Mouse (Mus musculus) macrophage (primary cell): Measurements from ENCODE around the gene Cog8. TPM values are rescaled to one million over a fixed set of nuclear protein-coding genes. Genes with fewer than 3 reads are reported as not detected.
"Not testable (repeated sequence)": the region's sequence is repeated elsewhere in the genome, so short reads cannot be mapped to it uniquely, and the experiment has no call there.

Experiments used
- H3K27ac ChIP-seq: fragments of 350-480 bp; formaldehyde crosslinking; 2 replicates; pipeline ENCODE4 v1.9.0; 2021
- H3K36me3 ChIP-seq: fragments of 350-480 bp; formaldehyde crosslinking; 2 replicates; pipeline ENCODE4 v1.9.0; 2021; ENCODE audit errors: inconsistent target
- H3K4me3 ChIP-seq: fragments of 350-480 bp; formaldehyde crosslinking; 2 replicates; pipeline ENCODE4 v1.9.0; 2021; ENCODE audit errors: inconsistent target
- H3K79me2 ChIP-seq: fragments of 350-480 bp; formaldehyde crosslinking; 2 replicates; pipeline ENCODE4 v1.9.0; 2021; ENCODE audit errors: inconsistent target
- WGBS: methylation state at CpG from one replicate; pipeline ENCODE4 v1.1.7; 2026; ENCODE audit warnings: inconsistent platforms; ENCODE audit not compliant: missing documents; 5-methylcytosine and 5-hydroxymethylcytosine counted together
- polyA plus RNA-seq: library from polyadenylated mRNA; stranded (reverse); fragments of 250-400 nt; gene quantifications from 3 replicates; pipeline ENCODE4 v1.2.4, GENCODE M21; 2018; ENCODE audit warnings: inconsistent platforms

Cog8 gene
- polyA plus RNA-seq, 1 experiment from 2014 or later, result 19.3 TPM

DNA sequence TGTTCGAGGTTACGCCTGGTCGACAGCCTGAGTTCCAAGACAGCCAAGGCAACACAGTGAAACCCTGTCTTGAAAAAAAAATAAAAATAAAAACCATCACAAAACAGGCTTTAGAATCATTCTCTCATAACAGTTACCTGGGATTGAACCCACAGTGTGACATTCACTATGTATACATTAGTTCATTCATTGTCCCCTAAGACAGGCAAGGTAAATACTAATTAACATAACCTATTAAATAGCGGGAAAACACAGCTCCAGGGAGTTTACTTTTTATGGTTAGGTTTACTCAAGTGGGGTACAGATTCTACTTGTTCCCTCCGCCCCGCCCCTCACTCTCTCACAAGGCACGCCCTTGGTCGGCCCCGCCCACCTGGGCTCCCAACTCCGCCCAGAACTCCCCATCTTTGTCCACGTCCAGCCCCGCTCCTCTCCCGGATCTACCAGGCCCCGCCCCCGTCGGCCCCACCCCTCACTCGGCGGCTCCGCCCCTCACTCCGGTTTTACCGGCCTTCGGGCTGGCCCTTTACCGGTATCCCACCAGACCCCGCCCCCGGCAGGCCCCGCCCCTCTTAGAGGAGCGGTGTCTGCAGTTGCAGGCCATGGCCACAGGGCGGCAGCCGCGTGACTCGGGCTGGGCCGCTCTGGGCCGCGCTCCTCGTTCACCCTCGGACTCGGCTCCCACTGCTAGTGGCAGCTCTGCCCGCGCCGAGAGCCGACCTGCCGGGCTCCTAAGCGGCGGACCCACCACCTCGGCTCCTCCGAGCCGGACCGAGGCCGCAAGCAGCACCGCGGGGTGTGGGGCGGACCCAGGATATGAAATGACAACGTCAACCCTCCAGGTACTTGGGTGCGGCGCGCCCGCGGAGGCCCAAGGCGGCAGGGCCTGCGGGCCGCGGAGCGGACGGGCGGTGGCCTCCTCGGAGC lies 25.6 kb downstream of the Cog8 start, which contains the start of gene Vps4a:
Vps4a (plus strand) TSS at position 573 of the 927 bp plus-strand sequence.
- H3K36me3 ChIP-seq, result no peaks in the 10 kb centered on the region

DNA sequence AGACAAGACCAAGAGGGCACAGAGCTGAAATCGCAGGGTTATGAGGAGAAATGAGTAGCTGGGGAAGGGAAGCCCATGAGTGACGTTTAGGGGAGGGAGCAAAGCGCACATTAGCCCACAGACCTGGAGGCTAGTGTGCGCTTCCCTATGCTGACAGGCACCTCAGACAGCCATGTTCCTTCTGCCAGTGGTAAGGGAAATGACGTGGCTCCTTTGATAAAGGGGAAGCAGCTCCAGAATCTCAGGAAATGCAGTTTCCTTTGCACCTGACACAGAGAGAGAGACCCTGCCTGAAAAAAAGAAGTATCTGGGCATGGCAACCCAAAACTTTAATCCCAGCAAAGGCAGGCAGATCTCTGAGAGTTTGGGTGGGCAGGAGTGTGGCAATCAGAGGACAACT lies 26.4 kb downstream of the Cog8 start:
- WGBS, result 59% methylated on average over 5 of the region's 5 CpGs
- Histone ChIP-seq H3K27ac (0 out of 2 replicates have a peak overlapping the region, but pooled peaks have one; percentile 8), H3K4me3 (no peak overlapping the region), H3K36me3 (no peaks in the 10 kb centered on the region), H3K79me2 (peaks cover 34% of the 10 kb centered on the region)

More for the DNA sequence above, 25.6 kb downstream of the Cog8 start, which contains the start of gene Vps4a:
- H3K79me2 ChIP-seq, result peaks cover 43% of the 10 kb centered on the region
- 7% methylated on average over 58 of the region's 66 CpGs for WGBS
- 0 out of 2 replicates have a peak within 1 kb of the TSS, but pooled peaks have one; percentile 8 for H3K27ac ChIP-seq
- H3K4me3 ChIP-seq, result peak within 1 kb of the TSS; percentile 54

DNA sequence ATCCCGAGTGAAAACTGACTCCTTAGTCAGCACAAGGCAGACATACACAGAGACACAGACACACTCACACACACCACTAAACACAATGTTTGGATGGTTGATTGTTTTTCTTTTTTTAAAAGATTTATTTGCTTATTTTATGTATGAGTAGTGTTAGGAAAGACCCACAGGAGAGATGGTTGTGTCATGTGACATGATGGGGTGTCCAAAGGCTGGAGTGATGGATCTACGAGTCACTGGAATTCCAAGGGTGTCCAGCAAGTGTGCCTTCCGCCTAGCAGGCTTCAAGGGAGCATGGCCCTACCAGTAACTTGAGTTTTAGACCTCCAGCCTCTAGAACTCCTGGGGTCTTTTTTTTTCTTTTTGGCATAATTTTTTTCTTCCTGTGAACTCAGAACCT lies 27.2 kb downstream of the Cog8 start:
- WGBS, result 87% methylated on average over 3 of the region's 3 CpGs
- Histone ChIP-seq H3K4me3 (no peak overlapping the region), H3K79me2 (peaks cover 27% of the 10 kb centered on the region), H3K27ac (no peak overlapping the region), H3K36me3 (no peaks in the 10 kb centered on the region)

DNA sequence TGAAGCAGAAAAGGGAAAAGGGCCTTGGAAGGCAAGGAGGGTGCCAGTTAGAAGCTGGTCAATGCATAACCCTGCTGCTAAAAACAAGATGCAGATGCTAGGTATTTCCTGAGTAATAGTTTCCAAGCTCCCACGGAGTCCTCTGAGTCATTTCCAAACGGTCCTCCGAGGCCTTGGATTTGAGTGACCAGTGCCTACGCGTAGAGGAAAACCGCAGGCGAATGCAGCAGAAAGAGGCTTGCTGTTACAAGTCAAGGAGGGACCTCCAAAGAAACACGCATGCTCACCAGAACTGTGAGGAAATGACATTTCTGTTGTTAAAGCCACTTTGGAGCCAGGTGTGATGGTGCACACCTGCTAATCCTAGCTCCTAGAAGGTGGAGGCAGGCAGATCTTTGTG lies 33.0 kb downstream of the Cog8 start:
- no peak overlapping the region for H3K27ac ChIP-seq
- 92% methylated on average over 8 of the region's 8 CpGs for WGBS
- no peaks in the 10 kb centered on the region for H3K36me3 ChIP-seq
- H3K4me3 ChIP-seq, result no peak overlapping the region
- H3K79me2 ChIP-seq, result no peaks in the 10 kb centered on the region

DNA sequence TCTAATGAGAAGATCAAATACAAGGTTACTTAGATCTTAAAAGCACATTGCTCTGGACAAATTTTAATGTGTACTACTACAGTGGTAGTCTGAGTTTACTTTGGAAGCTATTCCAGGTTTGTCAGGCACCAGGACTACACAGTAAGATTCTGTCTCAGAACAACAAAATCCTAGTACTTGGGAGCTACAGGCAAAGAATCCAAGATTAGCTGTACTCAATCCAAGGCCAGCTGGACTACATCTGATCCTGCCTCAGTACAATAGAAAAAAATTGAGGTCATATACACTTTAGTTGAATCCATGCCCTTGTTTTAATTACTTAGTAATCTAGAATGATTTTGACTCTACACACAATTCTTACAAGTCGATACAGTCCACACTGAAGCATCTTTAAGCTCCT lies 41.6 kb downstream of the Cog8 start:
- Histone ChIP-seq H3K79me2 (no peaks in the 10 kb centered on the region), H3K27ac (no peak overlapping the region), H3K4me3 (no peak overlapping the region), H3K36me3 (peaks cover 28% of the 10 kb centered on the region)
- WGBS, result 100% methylated on average over 1 of the region's 1 CpGs

DNA sequence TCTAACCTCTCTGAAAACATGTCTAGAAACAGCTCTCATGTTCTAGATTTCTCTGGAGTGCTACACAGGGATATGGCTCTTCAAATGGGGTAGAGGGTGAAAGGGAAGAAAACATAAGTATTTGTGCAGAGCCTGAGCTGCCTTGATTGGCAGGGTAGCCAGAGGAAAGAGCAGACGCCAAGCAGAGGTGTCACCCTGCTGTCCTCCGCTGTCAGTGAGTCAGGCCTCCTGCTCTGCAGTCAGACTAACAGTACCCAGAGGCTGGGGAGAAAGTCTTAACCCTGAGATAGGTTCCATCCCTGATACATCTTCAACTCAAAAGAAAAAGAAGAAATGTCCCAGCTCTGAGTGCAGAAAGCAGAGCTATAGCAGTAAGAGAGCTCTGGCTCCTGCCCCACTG lies 43.8 kb downstream of the Cog8 start:
- no peaks in the 10 kb centered on the region for H3K79me2 ChIP-seq

DNA sequence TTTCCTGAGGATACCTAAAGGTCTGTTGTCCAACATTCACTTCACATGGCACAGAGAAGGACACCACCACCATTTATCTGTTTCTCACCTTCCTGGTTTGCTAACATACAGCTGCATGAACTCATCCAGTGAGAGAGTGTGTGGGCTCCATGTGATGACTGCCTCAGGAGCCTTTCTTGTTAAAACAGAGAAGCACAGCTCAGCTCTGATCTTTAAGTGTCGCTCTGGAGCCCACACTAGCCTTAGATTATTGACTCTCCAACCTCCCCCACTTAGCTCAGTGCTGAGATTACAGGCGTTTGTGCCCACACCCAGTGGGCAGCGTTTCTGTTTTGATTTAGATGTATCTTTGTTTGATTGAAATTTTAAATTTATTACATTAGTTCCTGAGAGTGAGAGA lies 48.7 kb downstream of the Cog8 start:
- 96% methylated on average over 3 of the region's 3 CpGs for WGBS
- peaks cover 36% of the 10 kb centered on the region for H3K36me3 ChIP-seq
- no peaks in the 10 kb centered on the region for H3K79me2 ChIP-seq
- no peak overlapping the region for H3K27ac ChIP-seq
- H3K4me3 ChIP-seq, result no peak overlapping the region

More for the DNA sequence above, 43.8 kb downstream of the Cog8 start:
- Histone ChIP-seq H3K4me3 (no peak overlapping the region), H3K36me3 (peaks cover 33% of the 10 kb centered on the region), H3K27ac (no peak overlapping the region)
- WGBS, result 84% methylated on average over 2 of the region's 2 CpGs

DNA sequence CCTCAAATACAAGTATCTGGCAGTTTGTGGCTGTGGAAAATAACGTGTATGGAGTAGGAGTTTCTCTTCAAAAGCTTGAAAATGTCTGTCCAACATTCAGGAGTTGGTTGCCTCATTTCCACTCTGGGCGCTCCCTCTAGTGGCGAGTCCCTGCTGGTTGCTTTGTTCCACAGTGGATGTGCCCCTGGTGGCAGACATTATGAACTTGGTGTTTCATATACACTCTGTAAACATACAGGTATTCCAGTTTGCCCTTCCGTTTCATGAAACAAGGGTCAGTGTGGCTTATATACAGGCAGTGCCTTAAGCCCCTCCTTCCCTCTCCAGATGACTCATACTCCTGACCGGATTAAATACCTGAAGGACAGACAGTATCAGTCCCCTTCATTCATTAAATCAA lies 54.0 kb downstream of the Cog8 start:
- Histone ChIP-seq H3K4me3 (no peak overlapping the region), H3K79me2 (no peaks in the 10 kb centered on the region), H3K36me3 (peaks cover 9% of the 10 kb centered on the region; the same call in 1 of the 2 replicates), H3K27ac (no peak overlapping the region)
- 26% methylated on average over 5 of the region's 5 CpGs for WGBS

DNA sequence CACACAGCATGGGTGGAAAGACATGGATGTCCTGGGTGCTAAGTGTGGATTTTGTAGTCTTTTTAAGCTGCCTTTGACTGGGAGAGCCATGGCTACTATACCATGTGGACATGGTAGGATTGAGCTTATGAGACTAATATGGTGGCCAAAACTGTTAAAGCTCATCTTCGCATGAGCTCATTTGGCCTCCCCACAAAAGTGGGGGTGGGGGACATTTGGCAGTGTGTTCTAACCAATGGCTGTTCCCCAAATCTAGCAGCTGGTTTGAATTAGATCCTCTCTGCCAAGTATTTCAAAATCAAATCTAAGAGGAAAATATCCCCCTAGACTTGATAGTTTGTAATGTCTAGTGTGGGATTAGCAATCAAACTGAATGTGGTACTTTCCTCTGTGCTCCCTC lies 57.4 kb downstream of the Cog8 start:
- Histone ChIP-seq H3K27ac (no peak overlapping the region), H3K4me3 (no peak overlapping the region), H3K36me3 (peaks cover 8% of the 10 kb centered on the region; the same call in 1 of the 2 replicates), H3K79me2 (no peaks in the 10 kb centered on the region)
- 91% methylated on average over 1 of the region's 1 CpGs for WGBS

DNA sequence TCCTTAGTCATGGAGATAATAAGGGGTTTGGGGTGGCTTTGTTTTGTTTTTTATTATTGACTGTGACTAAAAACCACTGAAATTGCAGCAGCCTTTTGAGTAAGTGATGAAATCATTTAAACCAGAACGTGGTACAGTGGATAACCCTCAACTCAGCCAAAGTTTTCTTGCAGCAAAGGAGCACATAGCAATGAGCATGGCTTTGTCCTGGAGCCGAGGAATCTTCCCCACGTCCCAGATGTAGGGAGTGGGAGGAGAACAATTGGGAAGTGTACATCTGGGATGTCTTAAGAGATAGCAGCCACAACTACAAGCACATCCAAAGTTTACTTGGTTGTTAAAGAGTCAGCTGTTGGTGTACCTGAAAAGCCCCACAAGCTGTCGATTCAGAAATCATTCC lies 59.1 kb downstream of the Cog8 start:
- 78% methylated on average over 4 of the region's 4 CpGs for WGBS
- no peak overlapping the region for H3K4me3 ChIP-seq

DNA sequence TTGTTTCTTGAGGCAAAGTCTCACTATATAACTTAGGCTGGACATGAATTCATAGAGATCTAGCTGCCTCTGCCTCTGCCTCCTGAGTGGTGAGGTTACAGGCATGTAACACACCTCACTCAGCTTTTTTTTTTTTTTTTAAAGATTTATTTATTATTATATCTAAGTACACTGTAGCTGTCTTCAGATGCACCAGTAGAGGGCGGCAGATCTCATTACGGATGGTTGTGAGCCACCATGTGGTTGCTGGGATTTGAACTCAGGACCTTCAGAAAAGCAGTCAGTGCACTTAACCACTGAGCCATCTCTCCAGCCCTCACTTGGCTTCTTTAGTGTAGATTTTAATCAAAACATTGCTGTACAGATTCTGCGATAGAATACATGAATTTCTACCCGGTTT lies 60.1 kb downstream of the Cog8 start:
- H3K27ac ChIP-seq, H3K79me2 ChIP-seq, H3K4me3 ChIP-seq: not testable (repeated sequence)
- peaks cover 25% of the 10 kb centered on the region; the same call in 1 of the 2 replicates for H3K36me3 ChIP-seq
- WGBS, result 90% methylated on average over 4 of the region's 4 CpGs

More for the DNA sequence above, 59.1 kb downstream of the Cog8 start:
- Histone ChIP-seq H3K27ac (no peak overlapping the region), H3K36me3 (peaks cover 15% of the 10 kb centered on the region; the same call in 1 of the 2 replicates), H3K79me2 (no peaks in the 10 kb centered on the region)

Other genes starting within 250 kb of the Cog8 start
- 0.22 TPM in 1 of 3 replicates, not detected in the others for gene Has3, start 186.4 kb downstream of the Cog8 start, polyA plus RNA-seq
- 10.0 to 27.2 TPM (median 15.8 TPM) in 3 replicates for gene Utp4, start 163.1 kb downstream of the Cog8 start, polyA plus RNA-seq
- 7.2 to 10.1 TPM (median 8.4 TPM) in 3 replicates for gene Sntb2, start 120.9 kb downstream of the Cog8 start, polyA plus RNA-seq
- gene Vps4a, start 25.5 kb downstream of the Cog8 start, polyA plus RNA-seq, result 37.0 to 41.2 TPM (median 40.7 TPM) in 3 replicates
- 8.2 to 21.8 TPM (median 10.7 TPM) in 3 replicates for gene Pdf, start 8.1 kb downstream of the Cog8 start, polyA plus RNA-seq
- 17.4 to 38.4 TPM (median 26.7 TPM) in 3 replicates for gene Nip7, start 188 bp upstream of the Cog8 start, polyA plus RNA-seq
- gene Tmed6, start 9.0 kb upstream of the Cog8 start, polyA plus RNA-seq, result not detected in 3 replicates
- gene Terf2, start 39.9 kb upstream of the Cog8 start, polyA plus RNA-seq, result 14.2 to 26.8 TPM (median 18.9 TPM) in 3 replicates
- gene Cyb5b, start 94.0 kb upstream of the Cog8 start, polyA plus RNA-seq, result 54.2 to 89.4 TPM (median 60.7 TPM) in 3 replicates
- gene Nfat5, start 236.8 kb upstream of the Cog8 start, polyA plus RNA-seq, result 8.2 to 11.3 TPM (median 9.6 TPM) in 3 replicates